Mouse (Mus musculus): ENCODE results near the gene Gm3625. TPM values are rescaled to one million over a fixed set of nuclear protein-coding genes. Genes with fewer than 3 reads are reported as not detected.
A peak's percentile ranks its signal among the peaks of the same experiment; 100 is the strongest.
"Not testable (repeated sequence)": the region's sequence is repeated elsewhere in the genome, so short reads cannot be mapped to it uniquely, and the experiment has no call there.

Gene Gm3625
- polyA plus RNA-seq, 1 experiment from 2014 or later: not detected

DNA sequence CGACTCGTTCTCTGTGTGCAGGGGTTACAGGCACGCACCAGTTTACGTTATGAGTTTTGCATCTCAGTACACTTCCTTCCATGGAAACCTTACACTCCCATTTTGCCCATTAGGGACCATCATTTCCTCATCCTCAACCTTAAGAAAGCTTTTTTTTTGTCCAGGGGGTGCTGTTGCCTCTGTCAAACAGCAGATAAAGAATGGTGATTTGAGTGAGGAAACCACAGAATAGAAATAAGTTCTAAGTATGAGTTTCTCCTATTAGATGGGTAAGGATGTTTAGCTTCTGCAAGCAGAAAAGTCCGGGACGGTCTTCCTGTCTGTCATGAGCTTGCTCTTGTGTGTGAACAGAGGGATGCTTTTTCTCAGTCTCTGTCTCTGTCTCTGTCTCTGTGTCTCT is 702 bp downstream of the Gm3625 start:
- Histone ChIP-seq H3K9ac (peak overlapping the region; percentile 86; the same call in 1 of the 2 replicates), H3K4me3 (peak overlapping the region; percentile 90)

GRCm38 (mm10) chr12:4588603-4589002 is 4.1 kb downstream of the Gm3625 start:
- Histone ChIP-seq H3K4me3 (no peak overlapping the region), H3K9ac (no peak overlapping the region), H3K4me1 (replicated peaks) (peaks cover 3% of the 10 kb centered on the region), H3K4me2 (no peak overlapping the region), H3K27ac (replicated peaks) (no peak overlapping the region), H3K9me3 (no peaks in the 10 kb centered on the region), H3K36me3 (no peaks in the 10 kb centered on the region), H3K27me3 (no peaks in the 10 kb centered on the region)
- no peak for ATAC-seq (ENCODE audit: low read depth)
- 74% methylated on average over 3 of the region's 3 CpGs for whole genome bisulfite sequencing

More for the DNA sequence above, 702 bp downstream of the Gm3625 start:
- no peaks in the 10 kb centered on the region for H3K9me3 ChIP-seq
- H3K4me1 ChIP-seq (replicated peaks): peaks cover 11% of the 10 kb centered on the region
- 75% methylated on average over 6 of the region's 6 CpGs for WGBS
- H3K27me3 ChIP-seq: no peaks in the 10 kb centered on the region
- ATAC-seq (ENCODE audit: low read depth): no peak
- no peak overlapping the region for H3K27ac ChIP-seq (replicated peaks)
- peak overlapping the region; percentile 83 for H3K4me2 ChIP-seq
- no peaks in the 10 kb centered on the region for H3K36me3 ChIP-seq

DNA sequence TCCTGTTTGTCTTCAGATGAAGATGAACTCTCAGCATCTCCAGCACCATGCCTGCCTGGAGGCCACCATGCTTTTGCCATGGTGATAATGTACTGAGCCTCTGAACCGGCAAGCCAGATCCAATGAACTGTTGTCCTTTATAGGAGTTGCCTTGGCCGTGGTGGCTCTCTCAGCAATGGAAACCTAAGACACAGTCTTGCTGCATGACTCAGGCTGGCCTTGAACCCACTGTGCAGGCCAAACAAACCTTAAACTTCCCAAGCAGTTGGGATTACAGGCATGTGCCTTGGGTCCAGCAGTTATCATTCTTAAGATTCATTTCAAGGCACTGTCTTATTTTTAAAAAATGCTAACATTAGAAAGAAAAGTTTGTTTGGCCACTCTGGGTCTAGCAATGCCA is 4.9 kb downstream of the Gm3625 start:
- H3K27ac ChIP-seq (replicated peaks): no peak overlapping the region
- H3K27me3 ChIP-seq: no peaks in the 10 kb centered on the region
- H3K36me3 ChIP-seq: no peaks in the 10 kb centered on the region
- ATAC-seq (ENCODE audit: low read depth): no peak
- no peaks in the 10 kb centered on the region; the same call in 1 of the 2 replicates for H3K4me1 ChIP-seq (replicated peaks)
- no peak overlapping the region for H3K4me2 ChIP-seq
- WGBS: 78% methylated on average over 2 of the region's 2 CpGs
- no peak overlapping the region for H3K9ac ChIP-seq
- H3K4me3 ChIP-seq: no peak overlapping the region
- no peaks in the 10 kb centered on the region for H3K9me3 ChIP-seq

- Histone ChIP-seq H3K4me1 (replicated peaks) (no peaks in the 10 kb centered on the region), H3K9ac (no peak overlapping the region), H3K27me3 (no peaks in the 10 kb centered on the region), H3K27ac (replicated peaks) (no peak overlapping the region), H3K9me3 (no peaks in the 10 kb centered on the region), H3K4me2 (no peak overlapping the region), H3K36me3 (no peaks in the 10 kb centered on the region), H3K4me3 (no peak overlapping the region)
- ATAC-seq (ENCODE audit: low read depth): no peak
These were observed 10.4 kb downstream of the Gm3625 start for GRCm38 (mm10) chr12:4582326-4582725.

DNA sequence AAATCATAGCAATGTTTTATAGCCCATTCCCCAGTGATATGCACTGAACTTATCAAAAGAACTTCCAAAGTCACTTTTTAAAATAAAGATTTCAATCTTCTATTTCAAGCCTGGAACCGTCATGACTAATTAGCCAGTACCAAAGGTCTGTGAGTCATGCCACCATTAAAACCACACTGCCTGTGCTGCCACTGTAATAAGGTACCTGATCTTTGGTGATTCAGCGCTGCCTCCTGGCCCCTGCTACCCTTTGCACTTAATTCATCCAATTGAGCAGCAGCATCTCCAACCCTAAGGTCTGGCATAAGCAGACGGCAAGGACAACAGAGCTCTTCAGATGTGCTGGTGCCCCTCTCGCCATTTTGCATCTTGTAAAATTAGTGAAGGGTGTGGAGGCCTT is 18.7 kb downstream of the Gm3625 start:
- Histone ChIP-seq H3K4me3 (no peak overlapping the region), H3K9ac (no peak overlapping the region), H3K27me3 (no peaks in the 10 kb centered on the region), H3K4me2 (no peak overlapping the region), H3K27ac (replicated peaks) (no peak overlapping the region), H3K9me3 (no peaks in the 10 kb centered on the region), H3K36me3 (no peaks in the 10 kb centered on the region), H3K4me1 (replicated peaks) (no peaks in the 10 kb centered on the region)
- WGBS: 80% methylated on average over 4 of the region's 4 CpGs
- ATAC-seq (ENCODE audit: low read depth): no peak

DNA sequence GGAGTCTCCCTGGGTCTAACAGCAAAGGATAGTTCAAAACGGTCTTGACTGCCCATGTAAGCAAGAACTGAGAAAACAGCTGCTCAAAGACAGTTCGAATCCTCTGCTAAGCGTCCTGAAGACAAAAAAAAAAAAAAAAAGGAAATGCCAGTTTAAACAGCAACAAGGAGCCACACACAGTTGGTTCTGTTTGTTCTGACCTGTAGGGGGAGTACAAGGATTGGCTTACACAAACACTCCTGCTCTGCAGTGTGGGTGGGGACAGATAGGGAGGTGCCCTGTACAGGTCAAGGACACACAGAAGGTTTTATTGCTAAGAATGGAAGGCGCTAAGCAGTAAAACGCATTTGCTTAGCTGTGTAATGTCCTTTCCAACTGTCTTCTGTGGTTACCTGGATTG is 20.9 kb downstream of the Gm3625 start:
- no peaks in the 10 kb centered on the region for H3K9me3 ChIP-seq
- H3K36me3 ChIP-seq: no peaks in the 10 kb centered on the region
- no peak overlapping the region for H3K27ac ChIP-seq (replicated peaks)
- no peak overlapping the region for H3K4me3 ChIP-seq
- no peak overlapping the region for H3K9ac ChIP-seq
- no peaks in the 10 kb centered on the region for H3K27me3 ChIP-seq
- ATAC-seq (ENCODE audit: low read depth): no peak
- H3K4me1 ChIP-seq (replicated peaks): no peaks in the 10 kb centered on the region
- 41% methylated on average over 5 of the region's 5 CpGs for WGBS
- H3K4me2 ChIP-seq: no peak overlapping the region

DNA sequence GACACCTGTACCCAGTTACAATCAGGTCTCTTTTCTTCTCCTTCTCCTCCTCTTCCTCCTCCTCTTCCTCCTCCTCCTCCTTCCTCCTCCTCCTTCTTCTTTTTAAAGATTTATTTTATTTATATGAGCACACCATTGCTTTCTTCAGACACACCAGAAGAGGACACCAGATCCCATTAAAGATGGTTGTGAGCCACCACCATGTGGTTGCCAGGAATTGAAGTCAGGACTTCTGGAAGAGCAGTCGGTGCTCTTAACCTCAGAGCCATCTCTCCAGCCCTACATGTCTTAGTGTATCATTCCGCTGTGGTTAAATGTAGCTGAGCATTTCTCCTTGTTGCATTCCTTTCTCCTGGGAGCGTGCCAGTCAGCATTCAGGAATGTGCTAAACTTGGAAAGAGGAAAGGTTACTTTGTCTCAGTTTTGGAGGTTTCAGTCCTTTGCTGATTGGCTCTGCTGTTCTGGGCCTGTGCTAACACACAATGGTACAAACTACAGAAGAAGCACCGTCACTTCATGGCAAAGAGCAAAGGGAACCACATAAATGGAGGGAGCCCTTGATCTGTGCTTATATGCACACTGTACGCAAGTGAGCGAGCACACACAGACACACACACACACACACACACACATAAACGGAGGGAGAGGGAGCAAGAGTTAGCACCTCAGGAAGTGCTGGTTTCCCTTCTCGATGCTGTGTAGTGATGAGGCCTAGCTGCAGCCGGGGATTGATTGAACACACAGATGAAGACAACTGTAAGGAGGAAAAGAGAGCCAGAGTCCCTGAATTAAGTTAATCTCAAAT is 34.0 kb downstream of the Gm3625 start:
- WGBS: 84% methylated on average over 9 of the region's 9 CpGs
- Histone ChIP-seq H3K9me3 (no peaks in the 10 kb centered on the region), H3K27ac (replicated peaks) (no peak overlapping the region), H3K27me3 (no peaks in the 10 kb centered on the region), H3K4me2 (no peak overlapping the region), H3K4me3 (no peak overlapping the region), H3K36me3 (no peaks in the 10 kb centered on the region), H3K9ac (no peak overlapping the region), H3K4me1 (replicated peaks) (no peaks in the 10 kb centered on the region)
- no peak for ATAC-seq (ENCODE audit: low read depth)

DNA sequence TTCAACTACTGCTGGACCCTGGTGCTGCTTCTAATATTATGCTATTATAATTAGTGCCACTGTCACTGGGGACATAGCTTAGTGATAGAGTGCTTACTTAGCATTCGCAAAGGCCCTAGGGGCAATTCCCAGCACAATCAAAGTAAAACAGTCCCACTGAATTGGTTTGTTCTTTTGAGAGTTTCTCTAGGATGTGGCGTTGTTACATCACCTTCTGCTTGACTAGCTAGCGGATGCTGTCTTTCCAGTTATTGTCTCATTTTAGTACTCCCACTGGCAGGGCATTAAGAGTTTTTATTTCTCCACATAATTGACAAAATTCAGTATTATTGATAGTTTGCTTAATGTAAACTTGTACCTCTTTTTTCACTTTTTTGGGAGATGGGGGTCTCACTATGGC is 34.7 kb downstream of the Gm3625 start:
- ATAC-seq (ENCODE audit: low read depth): no peak
- Histone ChIP-seq H3K27me3 (no peaks in the 10 kb centered on the region), H3K9ac (no peak overlapping the region), H3K4me2 (no peak overlapping the region), H3K9me3 (no peaks in the 10 kb centered on the region), H3K27ac (replicated peaks) (no peak overlapping the region), H3K4me1 (replicated peaks) (no peaks in the 10 kb centered on the region), H3K36me3 (no peaks in the 10 kb centered on the region), H3K4me3 (no peak overlapping the region)
- WGBS: 62% methylated on average over 3 of the region's 3 CpGs

DNA sequence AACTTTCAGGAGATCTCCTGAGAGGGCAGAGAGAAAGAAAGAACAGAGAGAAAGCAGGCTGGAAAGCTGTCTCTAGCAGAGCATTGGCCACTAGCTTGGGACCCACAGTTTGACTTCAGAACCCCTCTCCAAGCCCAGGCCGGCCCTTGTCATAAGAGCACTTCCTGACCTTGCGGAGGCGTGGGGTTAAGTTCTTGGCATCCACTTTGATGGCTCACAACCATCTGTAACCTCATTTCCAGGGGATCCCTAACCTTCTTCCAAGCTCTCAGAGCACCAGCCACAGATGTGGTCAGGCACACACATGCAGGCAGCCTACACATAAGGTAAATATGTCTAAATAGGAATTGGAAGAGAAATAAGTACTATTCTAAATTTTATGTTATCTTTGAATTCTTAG is 35.3 kb downstream of the Gm3625 start:
- ATAC-seq (ENCODE audit: low read depth): no peak
- WGBS: 77% methylated on average over 3 of the region's 3 CpGs
- Histone ChIP-seq H3K4me2 (no peak overlapping the region), H3K4me3 (no peak overlapping the region), H3K27me3 (no peaks in the 10 kb centered on the region), H3K9me3 (no peaks in the 10 kb centered on the region), H3K4me1 (replicated peaks) (no peaks in the 10 kb centered on the region), H3K36me3 (no peaks in the 10 kb centered on the region), H3K9ac (no peak overlapping the region), H3K27ac (replicated peaks) (no peak overlapping the region)

DNA sequence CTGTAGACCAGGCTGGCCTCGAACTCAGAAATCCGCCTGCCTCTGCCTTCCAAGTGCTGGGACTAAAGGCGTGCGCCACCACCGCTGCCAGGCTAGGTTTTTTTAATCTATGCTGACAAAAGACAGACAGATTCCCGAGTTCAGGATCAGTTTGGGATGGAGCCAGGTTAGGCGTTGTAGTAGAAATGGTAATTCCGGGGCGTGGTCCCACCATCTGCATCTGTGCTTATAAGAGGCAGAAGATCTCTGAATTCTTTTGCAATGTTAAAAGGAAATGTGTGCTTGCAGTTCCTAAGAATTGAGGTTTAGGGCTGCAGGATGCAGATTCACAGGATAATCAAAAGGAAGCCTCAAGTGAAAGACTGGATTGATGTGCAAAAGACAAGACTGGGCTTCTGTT is 35.8 kb downstream of the Gm3625 start:
- H3K27ac ChIP-seq (replicated peaks): no peak overlapping the region
- no peak overlapping the region for H3K4me2 ChIP-seq
- WGBS: 83% methylated on average over 9 of the region's 9 CpGs
- H3K9me3 ChIP-seq: no peaks in the 10 kb centered on the region
- H3K4me1 ChIP-seq (replicated peaks): no peaks in the 10 kb centered on the region
- H3K36me3 ChIP-seq: no peaks in the 10 kb centered on the region
- H3K4me3 ChIP-seq: no peak overlapping the region
- no peak for ATAC-seq (ENCODE audit: low read depth)
- H3K27me3 ChIP-seq: no peaks in the 10 kb centered on the region
- H3K9ac ChIP-seq: no peak overlapping the region

DNA sequence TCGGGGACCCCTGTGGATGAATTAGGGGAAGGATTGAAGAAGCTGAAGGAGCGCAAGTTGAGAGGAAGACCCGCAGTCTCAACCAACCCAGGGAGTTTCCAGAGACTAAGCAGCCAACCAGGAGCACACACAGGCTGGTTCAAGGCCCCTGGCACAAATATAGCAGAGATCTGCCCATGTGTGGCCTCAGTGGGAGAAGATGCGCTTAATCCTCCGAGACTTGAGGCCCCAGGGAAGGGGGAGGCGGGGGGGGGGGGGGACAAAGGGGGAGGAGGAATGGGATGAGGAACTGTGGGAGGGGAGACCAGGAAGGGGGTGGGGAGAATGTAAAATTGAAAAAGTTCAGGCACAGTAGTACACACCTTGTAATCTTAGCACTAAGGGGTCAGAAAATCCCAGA is 37.3 kb downstream of the Gm3625 start:
- Histone ChIP-seq H3K4me1 (replicated peaks) (no peaks in the 10 kb centered on the region), H3K9ac (no peak overlapping the region), H3K36me3 (no peaks in the 10 kb centered on the region), H3K4me3 (no peak overlapping the region), H3K27ac (replicated peaks) (no peak overlapping the region), H3K9me3 (no peaks in the 10 kb centered on the region), H3K4me2 (no peak overlapping the region), H3K27me3 (no peaks in the 10 kb centered on the region)
- ATAC-seq (ENCODE audit: low read depth): no peak
- 88% methylated on average over 5 of the region's 6 CpGs for WGBS

DNA sequence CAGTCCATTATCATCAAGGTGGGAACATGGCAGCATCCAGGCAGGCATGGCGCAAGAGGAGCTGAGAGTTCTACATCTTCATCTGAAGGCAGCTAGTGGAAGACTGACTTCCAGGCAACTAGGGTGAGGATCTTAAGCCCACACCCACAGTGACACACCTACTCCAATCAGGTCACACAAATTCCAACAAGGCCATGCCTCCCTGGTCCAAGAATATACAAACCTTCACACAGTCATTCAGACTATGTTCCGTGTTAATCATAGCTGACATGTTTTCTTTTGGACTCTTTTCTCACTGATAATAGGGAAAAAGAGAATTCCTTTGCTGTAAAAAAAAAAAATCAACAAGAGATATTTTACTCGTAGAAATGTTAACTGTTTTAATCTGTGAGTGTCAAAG is 39.0 kb downstream of the Gm3625 start:
- H3K27me3 ChIP-seq; H3K9me3 ChIP-seq; H3K4me2 ChIP-seq; H3K4me1 ChIP-seq (replicated peaks); ATAC-seq (ENCODE audit: low read depth); H3K27ac ChIP-seq (replicated peaks); H3K36me3 ChIP-seq; H3K4me3 ChIP-seq; H3K9ac ChIP-seq: not testable (repeated sequence)
- WGBS: 92% methylated on average over 3 of the region's 3 CpGs
